ENCODE assay signal across 8 mouse cellular contexts in genomic region chr10:56377097-56377965, GRCm38 (mm10). TPM values are rescaled to one million over a fixed set of nuclear protein-coding genes. Genes with fewer than 3 reads are reported as not detected.
A peak's percentile ranks its signal among the peaks of the same experiment; 100 is the strongest.
DNase-seq lines count a peak whose midpoint lies in the region; TF ChIP-seq lines count a peak whose summit lies in the region.

Gja1 (plus strand) TSS chr10:56377330.

- H3K27ac ChIP-seq in forebrain, embryonic 10.5 days: peak within 1 kb of the TSS; percentile 96
- peak within 1 kb of the TSS; percentile 45; the same call in 1 of the 2 replicates for H3K27ac ChIP-seq in olfactory bulb, adult 2 months (ENCODE audit: insufficient read depth, low read depth, low read length)

- H3K4me1 ChIP-seq in forebrain, embryonic 10.5 days: peaks cover 49% of the 10 kb centered on the region
- H3K4me1 ChIP-seq in lung, adult 2 months (ENCODE audit: control insufficient read depth, insufficient read depth, low read length): no peaks in the 10 kb centered on the region; the same call in 1 of the 2 replicates
- peaks cover 6% of the 10 kb centered on the region for H3K4me1 ChIP-seq in olfactory bulb, adult 2 months (ENCODE audit: control insufficient read depth, insufficient read depth, low read length)

- H3K4me3 ChIP-seq in forebrain, embryonic 10.5 days: peak within 1 kb of the TSS; percentile 77
- H3K4me3 ChIP-seq in lung, adult 2 months (replicated peaks; ENCODE audit: extremely low read depth, low read depth, low read length): peak within 1 kb of the TSS; percentile 75
- peak within 1 kb of the TSS; percentile 45 for H3K4me3 ChIP-seq in olfactory bulb, adult 2 months (ENCODE audit: insufficient read depth, low read depth, low read length)

- no peaks in the 10 kb centered on the region for H3K9me3 ChIP-seq in forebrain, embryonic 10.5 days

- intact Hi-C loops in heart, postnatal 14 days (cut with DNase I): loop anchor here (2.0 to 5.0 kb wide), 2 partner anchors 221 to 375 kb away; no protein-coding TSS in a partner anchor

- TF ChIP-seq POLR2A in lung, adult 2 months (IDR thresholded peaks at IDR 0.05; ENCODE audit: borderline replicate concordance, extremely low read depth, low read depth, low read length): no peak
- TF ChIP-seq POLR2A in olfactory bulb, adult 2 months (IDR thresholded peaks at IDR 0.05; ENCODE audit: insufficient read depth, low read depth, low read length): no peak

- no peak for TF ChIP-seq CTCF in lung, adult 2 months (IDR thresholded peaks at IDR 0.05; ENCODE audit: insufficient read depth, low read length)
- no peak for TF ChIP-seq CTCF in olfactory bulb, adult 2 months (IDR thresholded peaks at IDR 0.05; ENCODE audit: insufficient read depth, low read depth, low read length)

- WGBS in forebrain, embryonic 10.5 days: under 1% methylated on average over 23 of the region's 23 CpGs
- 1% methylated on average over 23 of the region's 23 CpGs for WGBS in lung, adult 2 months
- 4% methylated on average over 23 of the region's 23 CpGs for WGBS in olfactory bulb, adult 2 months

- no peaks in the 10 kb centered on the region for H3K27me3 ChIP-seq in forebrain, embryonic 10.5 days (ENCODE audit: poor library complexity, severe bottlenecking)

- peak; percentile 7 for DNase-seq in CD4-positive, CD25-positive, alpha-beta regulatory T cell, adult 2 months (ENCODE audit: low read depth, low spot score)
- DNase-seq in adrenal gland, adult 8-10 months: peak; percentile 74
- peak; percentile 68 for DNase-seq in forebrain, embryonic 10.5 days (ENCODE audit: extremely low spot score, low spot score)
- DNase-seq in heart, postnatal 14 days: peak; percentile 56 to 70
- peak; percentile 64 to 80 for DNase-seq in kidney, postnatal 36 days
- DNase-seq in lung, adult 2 months: peak; percentile 34
- no peak for DNase-seq in natural killer cell, adult 2 months (ENCODE audit: low spot score in 2 of 2)

- peaks cover 12% of the 10 kb centered on the region for H3K36me3 ChIP-seq in forebrain, embryonic 10.5 days (replicated peaks)

RNA-seq across cellular contexts. Expression of gene Gja1, which starts in this region (rescaled TPM):
- 100 to 1,000 TPM in 3 of 4 experiments, 10 to 100 TPM in 1; 75.2 to 356 (median 209) TPM for total RNA-seq in adrenal gland, adult 8-10 months (2022)
- 187 and 200 TPM in 2 replicates for polyA plus RNA-seq in forebrain, embryonic 10.5 days (2016; fragmentation: Nextera tagmentation; extraction: Ambion mirVana)
- 100 to 1,000 TPM; 436 to 469 TPM for total RNA-seq in heart, postnatal 14 days (2021)
- polyA plus RNA-seq in lung, adult 2 months (2012; rRNA removed): 13.1 and 31.3 TPM in 2 replicates
- polyA plus RNA-seq in olfactory bulb, adult 2 months (2012; ENCODE audit: insufficient read depth, insufficient read length, low replicate concordance, missing spikeins): not detected in 2 replicates

Comparison
In these comparisons a context has a peak if more than half of its experiments do, and no peak if none do; other contexts are left out.
1. DNase-seq: peak in CD4-positive, CD25-positive, alpha-beta regulatory T cell, adult 2 months (single experiment), adrenal gland, adult 8-10 months (single experiment), forebrain, embryonic 10.5 days (single experiment), heart, postnatal 14 days (2 of 2), kidney, postnatal 36 days (2 of 2) and lung, adult 2 months (single experiment); none in natural killer cell, adult 2 months (0 of 2).
2. Peak in every context shown above with its lines, with median percentiles within 50 percentile points of each other: H3K4me3 ChIP-seq.